Comparison of ENCODE assay signal across 9 mouse cellular contexts in the genomic region with DNA sequence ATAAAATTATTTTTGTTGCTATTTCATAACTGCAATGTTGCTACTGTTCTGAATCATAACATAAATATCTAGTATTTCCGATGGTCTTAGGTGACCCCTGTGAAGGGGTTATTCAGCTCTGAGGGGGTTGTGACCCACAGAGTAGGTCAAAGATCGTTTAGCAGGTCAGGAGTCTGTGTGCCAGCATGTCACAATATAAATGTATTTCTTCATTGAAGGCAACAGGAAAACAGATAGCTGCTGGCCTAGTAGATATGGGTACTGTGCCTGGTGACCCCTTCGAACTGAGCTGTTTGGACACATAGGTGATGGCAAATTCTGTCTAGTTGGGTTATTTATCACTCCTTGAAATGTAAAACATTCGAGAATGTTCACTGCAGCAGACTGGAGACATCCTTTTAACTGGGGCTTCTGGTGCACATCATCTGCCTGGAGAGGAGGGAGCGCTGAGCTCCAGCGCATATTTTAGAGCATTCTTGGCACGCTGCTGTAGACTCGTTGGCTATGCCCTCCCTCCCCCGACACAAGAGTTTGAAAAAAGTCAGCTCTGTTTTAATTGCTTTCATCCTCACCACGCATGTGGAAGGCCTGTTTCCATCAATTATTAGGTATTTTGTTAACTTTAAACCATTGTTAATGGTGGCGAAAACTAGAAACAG. TPM values are rescaled to one million over a fixed set of nuclear protein-coding genes. Genes with fewer than 3 reads are reported as not detected.
DNase-seq lines count a peak whose midpoint lies in the region; ATAC-seq and TF ChIP-seq lines count a peak whose summit lies in the region.
"Had no signal": no experiment of that assay in that cellular context is flagged by ENCODE, and none has a peak within 500 bp of the region (broad histone marks: within the 10 kb centered on the region; RNA-seq: fewer than 3 reads in every experiment).

No protein-coding gene starts in this region.

- H3K27ac ChIP-seq in forebrain, embryonic 14.5 days (ENCODE audit: low read depth, low read length): no peak overlapping the region
- no peak overlapping the region for H3K27ac ChIP-seq in forebrain, embryonic 12.5 days
- peak overlapping the region; percentile 7; the same call in 1 of the 2 replicates for H3K27ac ChIP-seq in stomach, embryonic 14.5 days (ENCODE audit: low read length)
- H3K27ac ChIP-seq in stomach, postnatal 0 days (replicated peaks): no peak overlapping the region
- H3K27ac ChIP-seq: macrophage had no signal

- TF ChIP-seq EP300 in stomach, postnatal 0 days (optimal IDR thresholded peaks at IDR 0.05): no peak

- 46% methylated on average over 11 of the region's 11 CpGs for WGBS in forebrain, embryonic 14.5 days
- 75% methylated on average over 11 of the region's 11 CpGs for WGBS in forebrain, embryonic 12.5 days
- 29% methylated on average over 11 of the region's 11 CpGs for WGBS in stomach, embryonic 14.5 days
- WGBS in stomach, postnatal 0 days: 33% methylated on average over 11 of the region's 11 CpGs

- no peak overlapping the region for H3K9ac ChIP-seq in forebrain, embryonic 14.5 days (ENCODE audit: low read length)
- H3K9ac ChIP-seq in forebrain, embryonic 12.5 days: no peak overlapping the region
- H3K9ac ChIP-seq in stomach, embryonic 14.5 days (replicated peaks; ENCODE audit: low read depth, low read length): no peak overlapping the region
- no peak overlapping the region for H3K9ac ChIP-seq in stomach, postnatal 0 days (ENCODE audit: low read length)

- ATAC-seq in forebrain, embryonic 14.5 days: peak; percentile 44; the same call in 1 of the 2 replicates
- no peak for ATAC-seq in forebrain, embryonic 12.5 days (ENCODE audit: low FRiP score)
- ATAC-seq in stomach, embryonic 14.5 days (ENCODE audit: insufficient number of reproducible peaks, insufficient read depth, low FRiP score, low read depth): peak; percentile 49; the same call in 1 of the 2 replicates
- ATAC-seq in stomach, postnatal 0 days (ENCODE audit: low FRiP score, low TSS enrichment): no peak

- peak; percentile 60 for DNase-seq in forebrain, embryonic 14.5 days (ENCODE audit: low spot score)
- no peak for DNase-seq in stomach, postnatal 0 days (ENCODE audit: low spot score)
- peak; percentile 57 to 73 for DNase-seq in left cerebral cortex, postnatal 14 days (ENCODE audit: low spot score in 2 of 2)
- peak; percentile 37 for DNase-seq in yolk sac, embryonic 10.5 days (ENCODE audit: low spot score)
- DNase-seq in thymus, postnatal 10 days (ENCODE audit: low spot score in 2 of 2): no peak
- DNase-seq in neural tube, embryonic 10.5 days (ENCODE audit: extremely low spot score, low spot score): no peak

- H3K4me3 ChIP-seq in forebrain, embryonic 14.5 days (ENCODE audit: low read depth, low read length): no peak overlapping the region
- H3K4me3 ChIP-seq in forebrain, embryonic 12.5 days (replicated peaks): no peak overlapping the region
- no peak overlapping the region for H3K4me3 ChIP-seq in stomach, embryonic 14.5 days (ENCODE audit: low read depth, low read length)
- no peak overlapping the region for H3K4me3 ChIP-seq in stomach, postnatal 0 days (ENCODE audit: low read depth, low read length)

- H3K4me2 ChIP-seq in forebrain, embryonic 14.5 days (ENCODE audit: low read length): no peak overlapping the region
- no peak overlapping the region for H3K4me2 ChIP-seq in forebrain, embryonic 12.5 days
- no peak overlapping the region for H3K4me2 ChIP-seq in stomach, embryonic 14.5 days (replicated peaks; ENCODE audit: low read depth, low read length)
- no peak overlapping the region for H3K4me2 ChIP-seq in stomach, postnatal 0 days (replicated peaks; ENCODE audit: low read depth)

- no peak for TF ChIP-seq CTCF in stomach, postnatal 0 days (IDR thresholded peaks at IDR 0.05; ENCODE audit: low read depth)

- no peaks in the 10 kb centered on the region for H3K27me3 ChIP-seq in forebrain, embryonic 14.5 days (replicated peaks; ENCODE audit: control insufficient read depth, insufficient read depth, low read length)
- no peaks in the 10 kb centered on the region for H3K27me3 ChIP-seq in forebrain, embryonic 12.5 days
- H3K27me3 ChIP-seq in stomach, embryonic 14.5 days (ENCODE audit: control insufficient read depth, insufficient read depth, low read length): no peaks in the 10 kb centered on the region
- H3K27me3 ChIP-seq in stomach, postnatal 0 days (ENCODE audit: control insufficient read depth, insufficient read depth, low read length): no peaks in the 10 kb centered on the region

- no peaks in the 10 kb centered on the region for H3K9me3 ChIP-seq in forebrain, embryonic 14.5 days (replicated peaks; ENCODE audit: control insufficient read depth, low read length)
- H3K9me3 ChIP-seq in forebrain, embryonic 12.5 days: no peaks in the 10 kb centered on the region
- H3K9me3 ChIP-seq in stomach, embryonic 14.5 days (ENCODE audit: control insufficient read depth, low read depth, low read length): no peaks in the 10 kb centered on the region
- no peaks in the 10 kb centered on the region for H3K9me3 ChIP-seq in stomach, postnatal 0 days (ENCODE audit: control insufficient read depth, low read length)

- intact Hi-C loops in left cerebral cortex, postnatal 14 days (cut with DNase I): no loop called here

- no peaks in the 10 kb centered on the region for H3K4me1 ChIP-seq in forebrain, embryonic 14.5 days (ENCODE audit: control insufficient read depth, insufficient read depth, low read length)
- H3K4me1 ChIP-seq in forebrain, embryonic 12.5 days: peaks cover 6% of the 10 kb centered on the region; the same call in 1 of the 2 replicates
- peaks cover 20% of the 10 kb centered on the region for H3K4me1 ChIP-seq in stomach, embryonic 14.5 days (ENCODE audit: control insufficient read depth, insufficient read depth, low read length)
- 0 out of 2 replicates have a peak, but pooled peaks cover 2% of the 10 kb centered on the region for H3K4me1 ChIP-seq in stomach, postnatal 0 days (replicated peaks; ENCODE audit: control insufficient read depth, insufficient read depth)

- H3K36me3 ChIP-seq in forebrain, embryonic 14.5 days (ENCODE audit: control insufficient read depth, insufficient read depth, low read length): no peaks in the 10 kb centered on the region
- H3K36me3 ChIP-seq in forebrain, embryonic 12.5 days (replicated peaks): no peaks in the 10 kb centered on the region
- H3K36me3 ChIP-seq in stomach, embryonic 14.5 days (ENCODE audit: control insufficient read depth, insufficient read depth, low read length): no peaks in the 10 kb centered on the region
- H3K36me3 ChIP-seq in stomach, postnatal 0 days (ENCODE audit: control insufficient read depth, insufficient read depth, low read length): no peaks in the 10 kb centered on the region

RNA-seq across cellular contexts. Expression of a gene that starts 13.6 kb away (rescaled TPM):
- polyA plus RNA-seq in forebrain, embryonic 14.5 days (2014; fragmentation: Nextera tagmentation; extraction: Ambion mirVana): 6.5 and 6.9 TPM in 2 replicates
- 8.4 and 9.0 TPM in 2 replicates for polyA plus RNA-seq in forebrain, embryonic 12.5 days (2016; fragmentation: Nextera tagmentation; extraction: Ambion mirVana)
- 12.5 and 14.0 TPM in 2 replicates for polyA plus RNA-seq in stomach, embryonic 14.5 days (2014; fragmentation: Nextera tagmentation; extraction: Ambion mirVana)
- polyA plus RNA-seq in stomach, postnatal 0 days (2015; fragmentation: Nextera tagmentation; extraction: Ambion mirVana): 3.7 and 4.5 TPM in 2 replicates
- total RNA-seq in left cerebral cortex, postnatal 14 days (2021): 10 to 100 TPM; 28.1 to 33.1 TPM

Comparison
In these comparisons a context has a peak if more than half of its experiments do, and no peak if none do; other contexts are left out.
1. ATAC-seq: peak in forebrain, embryonic 14.5 days (single experiment) and stomach, embryonic 14.5 days (single experiment); none in forebrain, embryonic 12.5 days (single experiment) and stomach, postnatal 0 days (single experiment).
2. DNase-seq: peak in forebrain, embryonic 14.5 days (single experiment), left cerebral cortex, postnatal 14 days (2 of 2) and yolk sac, embryonic 10.5 days (single experiment); none in stomach, postnatal 0 days (single experiment), thymus, postnatal 10 days (0 of 2) and neural tube, embryonic 10.5 days (single experiment).